Mouse (Mus musculus) gastrocnemius, postnatal 36 days (tissue): ENCODE measurements around the gene Ewsr1. TPM values are rescaled to one million over a fixed set of nuclear protein-coding genes. Genes with fewer than 3 reads are reported as not detected.
"Not testable (repeated sequence)": the region's sequence is repeated elsewhere in the genome, so short reads cannot be mapped to it uniquely, and the experiment has no call there.

Experiments used
- DNase-seq, 2 experiments: peaks; one replicate each; pipeline ENCODE4 v3.0.0; 2022
- intact Hi-C: fragments of 180-260 bp; cut with DNase I; formaldehyde crosslinking; loops from one replicate; pipeline ENCODE4 v1.15.1; 2025
- total RNA-seq, 2 experiments: library from RNA; stranded (reverse); gene quantifications; 2 replicates each; pipeline ENCODE4 v1.2.3; 2021

The Ewsr1 gene
- total RNA-seq, 2 experiments from 2014 or later = 70.7 to 92.0 TPM

DNA sequence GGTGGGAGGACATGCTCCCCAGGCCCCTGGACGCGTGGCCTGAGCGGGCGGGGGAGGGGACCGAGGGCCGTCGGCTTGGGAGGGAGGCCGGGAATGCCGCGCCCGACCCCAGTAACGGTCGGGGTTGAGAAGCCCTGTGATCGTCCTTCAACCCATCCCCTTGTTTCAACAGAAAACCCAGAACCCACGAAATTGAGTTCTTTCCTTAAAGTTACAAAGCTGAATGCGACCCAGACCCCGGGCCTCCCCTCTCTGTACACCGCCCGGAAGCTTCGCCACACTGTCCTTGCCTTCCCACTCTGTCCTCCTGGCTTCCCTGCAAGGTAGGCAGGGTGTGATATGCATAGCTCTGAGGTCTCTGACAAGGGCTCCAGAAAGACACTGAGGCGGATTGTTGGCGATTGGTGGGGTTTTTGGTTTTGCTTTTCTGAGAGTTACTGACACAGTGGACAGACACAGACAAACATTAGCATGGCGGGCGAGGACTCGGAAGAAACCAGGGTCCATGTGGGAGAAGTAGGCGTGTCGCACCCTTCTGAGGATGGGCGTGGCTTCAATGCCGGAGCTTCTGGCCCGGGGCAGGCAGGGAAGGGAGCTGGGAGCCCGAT, 614 bp upstream of the Ewsr1 start:
- intact Hi-C loops = loop anchor here (2.0 kb wide), 1 partner anchor 35 kb away; the partner anchor contains the start of gene Gas2l1
- peak; percentile 76 to 79 for DNase-seq

DNA sequence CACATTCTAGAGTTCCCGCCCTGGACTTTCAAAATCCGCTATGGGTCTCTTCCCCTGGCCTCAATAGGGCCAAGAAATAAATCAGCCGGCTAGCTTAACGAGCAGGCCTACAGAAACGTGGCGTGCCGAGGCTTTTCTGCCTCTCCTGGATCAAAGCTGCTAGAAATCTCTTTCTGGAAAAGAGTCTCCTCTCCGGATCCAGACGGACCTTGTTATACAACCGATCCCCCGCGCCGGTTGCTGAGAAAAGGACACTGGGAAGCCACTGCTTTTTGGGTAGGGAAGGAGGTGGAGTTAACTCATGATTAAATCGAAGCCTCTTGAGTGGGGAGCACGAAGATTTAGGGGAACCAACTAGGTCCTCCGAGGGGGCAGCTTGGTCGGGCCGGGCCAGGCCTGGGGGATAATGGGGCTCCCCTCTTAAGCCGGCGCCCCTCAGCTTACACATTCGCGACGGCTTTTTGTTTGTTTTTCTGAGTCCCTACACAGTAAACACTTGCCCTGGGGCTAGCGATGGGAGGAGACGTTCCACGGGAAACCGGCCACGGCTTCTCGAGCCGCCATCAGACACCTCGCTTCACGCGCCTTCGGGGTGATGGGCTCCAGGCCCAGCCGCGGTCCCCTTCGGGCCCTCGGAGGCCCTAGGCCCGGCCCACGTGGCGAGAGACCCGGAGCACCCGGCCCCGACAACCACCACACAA, 881 bp downstream of the Ewsr1 start:
- intact Hi-C loops = loop anchor here (1.0 to 2.0 kb wide), 2 partner anchors 22 to 33 kb away; partner anchors contain the start of gene Gas2l1
- peak; percentile 29 to 52 for DNase-seq

DNA sequence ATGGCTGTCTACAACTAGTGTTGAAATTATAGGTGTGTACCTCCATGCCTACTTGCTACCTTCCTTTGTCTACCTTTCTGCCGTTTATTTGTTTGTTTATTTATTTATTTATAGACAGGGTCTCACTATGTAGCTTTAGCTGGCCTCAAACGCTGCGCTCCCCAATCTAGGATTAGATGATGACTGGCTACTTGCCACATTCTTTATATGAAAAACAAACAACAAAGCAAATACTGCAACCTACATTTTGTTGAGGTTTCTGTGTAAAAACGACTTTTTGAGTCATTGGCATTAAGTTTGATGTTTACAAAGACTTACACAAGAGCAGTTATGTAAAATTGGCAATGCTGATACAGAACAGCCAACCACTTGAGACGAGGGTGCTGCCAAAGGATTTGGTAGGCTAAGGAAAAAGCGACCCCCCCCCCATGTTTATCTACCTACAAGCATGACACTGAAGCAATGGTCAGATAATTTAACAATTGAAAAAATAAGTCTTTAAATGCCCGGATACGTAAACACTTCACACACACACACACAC, 2.5 kb downstream of the Ewsr1 start:
- DNase-seq = no peak
- intact Hi-C loops = no loop called here

GRCm38 (mm10) chr11:5095877-5096276, 3.2 kb downstream of the Ewsr1 start:
- intact Hi-C loops = no loop called here

DNA sequence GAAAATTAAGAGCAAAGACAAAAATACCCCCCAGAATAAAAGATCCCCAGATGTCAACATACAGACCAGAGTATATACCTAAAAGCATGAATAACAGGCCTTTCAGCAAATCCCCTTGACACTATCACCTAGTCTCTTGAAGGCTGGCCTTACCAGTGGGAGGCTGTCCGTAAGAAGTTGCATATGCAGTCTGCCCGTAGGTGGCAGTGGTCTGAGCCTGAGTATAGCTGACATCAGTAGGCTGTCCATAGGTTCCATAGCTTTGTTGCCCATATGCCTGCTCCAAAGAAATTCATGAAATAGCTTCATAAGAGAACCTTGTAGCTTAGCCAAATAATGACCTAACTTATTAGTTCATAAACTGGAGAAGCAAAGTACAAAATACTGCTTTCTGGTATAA, 7.4 kb downstream of the Ewsr1 start:
- intact Hi-C loops = no loop called here
- DNase-seq = no peak

More at GRCm38 (mm10) chr11:5095877-5096276, 3.2 kb downstream of the Ewsr1 start:
- DNase-seq = no peak

DNA sequence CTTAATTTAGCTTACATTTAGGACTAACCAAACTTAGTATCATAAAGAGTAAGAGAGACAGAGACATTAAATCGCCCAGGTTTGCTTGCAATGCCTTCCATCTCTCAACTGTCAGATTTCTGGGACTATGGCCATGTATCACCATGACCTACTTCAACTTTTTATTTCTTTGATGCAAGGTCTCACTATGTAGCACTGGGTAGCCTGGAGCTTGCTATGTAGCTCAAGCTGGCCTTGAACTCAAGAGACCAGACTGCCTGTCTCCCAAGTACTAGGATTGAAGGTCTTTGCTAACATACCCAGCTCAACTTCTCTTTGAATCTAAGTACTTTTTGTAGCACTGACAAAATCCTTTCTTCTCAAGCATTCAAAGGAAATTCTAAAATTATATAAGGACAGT, 9.9 kb downstream of the Ewsr1 start:
- intact Hi-C loops = no loop called here
- no peak for DNase-seq

DNA sequence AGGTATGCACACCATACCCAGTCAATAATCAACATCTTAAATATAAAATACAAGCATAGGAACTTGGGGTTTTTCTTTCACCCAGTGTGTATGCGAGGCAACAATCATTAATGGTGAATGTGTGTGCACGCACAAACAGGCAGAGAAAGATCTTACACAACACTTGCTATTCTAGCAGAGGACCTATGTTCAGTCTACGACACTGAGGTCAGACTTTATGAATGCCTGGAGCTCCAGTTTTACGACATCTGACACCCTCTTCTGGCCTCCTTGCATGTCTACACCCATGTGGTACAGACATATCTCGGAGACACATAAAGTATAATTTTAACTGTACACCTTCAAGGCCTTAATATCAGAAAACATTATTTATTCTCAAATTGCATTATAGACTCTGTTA, 22.2 kb downstream of the Ewsr1 start:
- intact Hi-C loops = loop anchor here (1.0 kb wide), 1 partner anchor 21 kb away; the partner anchor contains the start of gene Rhbdd3
- DNase-seq = not testable (repeated sequence)

GRCm38 (mm10) chr11:5075760-5076159, 23.3 kb downstream of the Ewsr1 start:
- intact Hi-C loops = loop anchor here (1.0 kb wide), 1 partner anchor 23 kb away; the partner anchor contains the start of gene Rhbdd3
- no peak for DNase-seq

- intact Hi-C loops = no loop called here
- no peak for DNase-seq
Measured at GRCm38 (mm10) chr11:5074882-5075281, 24.2 kb downstream of the Ewsr1 start.

- no peak for DNase-seq
- intact Hi-C loops = no loop called here
Measured at GRCm38 (mm10) chr11:5068126-5068971, 30.7 kb downstream of the Ewsr1 start.

DNA sequence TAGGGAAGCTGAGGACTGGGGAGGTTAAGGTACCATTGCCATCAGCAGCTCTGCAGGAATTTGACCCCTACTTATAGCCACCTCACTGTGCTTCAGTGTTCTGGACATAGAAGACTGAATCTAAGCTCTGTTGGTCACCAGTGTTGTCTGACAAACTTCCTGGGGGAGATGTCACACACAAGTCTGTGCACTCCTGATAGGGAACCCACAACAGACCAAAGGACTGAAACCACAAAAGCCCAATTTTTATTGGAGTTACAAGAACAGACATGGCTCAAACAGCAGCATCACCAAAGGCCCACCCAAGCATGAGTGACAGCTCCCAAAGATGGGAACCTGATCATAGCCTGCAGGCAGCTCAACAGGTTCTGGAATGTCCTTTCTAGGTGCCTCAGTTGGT, 32.0 kb downstream of the Ewsr1 start:
- intact Hi-C loops = no loop called here
- DNase-seq = no peak

DNA sequence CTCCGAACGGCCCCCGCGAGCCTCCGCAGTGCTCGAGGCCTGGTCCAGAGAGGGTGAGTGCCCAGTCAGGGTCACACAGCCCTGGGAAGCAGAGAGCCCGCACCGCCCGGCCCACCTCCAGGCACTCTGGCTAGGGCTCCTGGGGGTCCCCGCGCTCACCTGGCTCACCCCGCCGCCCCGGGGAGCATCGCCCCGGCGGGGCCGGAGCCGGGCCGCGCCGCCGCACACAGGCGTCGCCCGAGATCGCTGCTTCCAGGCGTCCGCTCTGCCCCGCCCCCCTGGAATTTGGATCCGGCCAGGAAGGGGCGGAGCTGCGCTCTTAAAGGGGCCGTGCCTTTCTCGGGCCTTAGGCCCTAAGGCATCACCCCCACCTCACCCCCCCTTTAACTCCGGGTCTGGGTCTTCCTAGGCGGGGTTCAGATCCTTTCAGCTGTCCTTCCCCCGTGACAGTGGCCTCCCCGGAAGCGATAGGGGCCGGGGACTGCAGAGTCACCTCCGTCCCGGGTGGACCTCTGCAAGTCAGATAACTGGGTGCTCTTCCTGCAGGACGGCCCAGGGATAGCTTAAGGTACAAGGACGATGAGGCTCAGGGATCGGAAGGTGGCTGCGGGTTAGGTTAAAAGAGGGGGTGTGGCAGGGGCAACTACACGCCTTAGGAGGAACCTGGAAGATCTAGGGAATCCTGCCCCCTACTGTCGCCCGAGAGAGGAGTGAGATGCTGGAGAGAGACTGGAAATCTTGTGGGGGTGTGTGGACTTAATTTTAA, 33.8 kb downstream of the Ewsr1 start, which contains the start of gene Gas2l1:
Gene Gas2l1 (minus strand): TSS at position 272 of the 766 bp plus-strand sequence.
- DNase-seq = peak; percentile 84 to 87
- intact Hi-C loops = loop anchor here (1.0 to 2.0 kb wide), 2 partner anchors 34 to 50 kb away; partner anchors contain the start of genes Ewsr1 and Rhbdd3

DNA sequence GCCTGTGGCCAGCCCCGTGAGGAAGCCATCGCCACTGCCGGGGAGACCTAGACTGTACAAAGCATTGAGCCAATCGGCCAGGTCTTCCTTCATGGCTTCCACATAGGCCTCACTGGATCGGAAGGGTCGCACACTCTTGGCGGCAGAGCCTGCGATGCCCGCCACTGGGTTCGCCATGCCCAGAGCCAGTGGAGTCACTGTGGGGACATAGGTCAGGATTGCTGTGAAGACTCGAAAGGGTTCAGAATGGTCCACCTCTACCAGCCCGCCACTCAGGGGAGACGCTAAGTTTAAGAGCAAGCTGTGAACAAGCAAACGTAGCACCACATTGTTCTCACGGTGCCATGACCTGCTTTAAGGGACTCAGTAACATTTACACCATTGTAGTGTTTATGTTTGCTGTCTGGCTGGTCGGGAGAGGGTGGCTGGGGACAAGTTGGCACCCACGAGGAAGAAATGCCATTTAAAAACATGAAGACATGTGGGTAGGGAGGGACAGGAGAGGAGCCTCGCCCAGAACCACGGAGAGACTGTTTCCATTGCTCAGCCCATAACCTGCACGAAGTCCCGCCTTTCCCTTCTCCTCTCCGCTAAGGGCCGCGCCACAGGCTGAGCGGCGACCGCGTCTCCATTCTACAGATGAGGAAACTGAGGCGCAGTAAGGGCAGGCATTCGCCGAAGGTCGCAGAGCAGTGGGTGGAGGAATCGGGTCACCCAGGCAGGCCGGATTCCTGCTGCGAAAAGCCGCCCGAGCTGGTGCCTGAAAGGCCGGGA, 34.6 kb downstream of the Ewsr1 start:
- DNase-seq = peak in 1 of 2 experiments; percentile 21
- intact Hi-C loops = loop anchor here (1.0 to 2.0 kb wide), 2 partner anchors 34 to 49 kb away; partner anchors contain the start of genes Ewsr1 and Rhbdd3

GRCm38 (mm10) chr11:5063561-5064281, 35.3 kb downstream of the Ewsr1 start:
- peak in 1 of 2 experiments; percentile 25 for DNase-seq
- intact Hi-C loops = loop anchor here (2.0 kb wide), 1 partner anchor 35 kb away; the partner anchor contains the start of genes Ewsr1 and Rhbdd3

GRCm38 (mm10) chr11:5062860-5063505, 36.1 kb downstream of the Ewsr1 start:
- intact Hi-C loops = no loop called here
- no peak for DNase-seq

DNA sequence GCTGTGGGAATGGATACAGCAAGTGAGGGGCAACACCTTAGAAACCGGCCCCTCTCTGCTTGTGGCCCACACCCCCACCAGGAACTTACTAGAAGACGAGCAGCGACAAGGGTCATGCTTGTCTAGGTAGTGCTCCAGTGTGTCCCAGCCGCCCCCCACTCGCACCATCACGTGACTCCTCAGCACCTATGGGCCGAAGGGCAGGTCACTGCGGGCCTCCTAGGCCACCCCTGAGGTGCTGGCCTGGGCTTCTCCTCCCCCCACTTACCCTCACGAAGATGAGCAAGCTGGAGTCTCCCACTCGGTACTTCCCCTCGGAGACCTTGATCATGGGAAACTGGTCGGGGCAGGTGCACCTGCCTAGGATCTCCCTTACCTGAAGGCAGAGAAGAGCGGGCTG, 36.7 kb downstream of the Ewsr1 start:
- DNase-seq = no peak
- intact Hi-C loops = no loop called here

DNA sequence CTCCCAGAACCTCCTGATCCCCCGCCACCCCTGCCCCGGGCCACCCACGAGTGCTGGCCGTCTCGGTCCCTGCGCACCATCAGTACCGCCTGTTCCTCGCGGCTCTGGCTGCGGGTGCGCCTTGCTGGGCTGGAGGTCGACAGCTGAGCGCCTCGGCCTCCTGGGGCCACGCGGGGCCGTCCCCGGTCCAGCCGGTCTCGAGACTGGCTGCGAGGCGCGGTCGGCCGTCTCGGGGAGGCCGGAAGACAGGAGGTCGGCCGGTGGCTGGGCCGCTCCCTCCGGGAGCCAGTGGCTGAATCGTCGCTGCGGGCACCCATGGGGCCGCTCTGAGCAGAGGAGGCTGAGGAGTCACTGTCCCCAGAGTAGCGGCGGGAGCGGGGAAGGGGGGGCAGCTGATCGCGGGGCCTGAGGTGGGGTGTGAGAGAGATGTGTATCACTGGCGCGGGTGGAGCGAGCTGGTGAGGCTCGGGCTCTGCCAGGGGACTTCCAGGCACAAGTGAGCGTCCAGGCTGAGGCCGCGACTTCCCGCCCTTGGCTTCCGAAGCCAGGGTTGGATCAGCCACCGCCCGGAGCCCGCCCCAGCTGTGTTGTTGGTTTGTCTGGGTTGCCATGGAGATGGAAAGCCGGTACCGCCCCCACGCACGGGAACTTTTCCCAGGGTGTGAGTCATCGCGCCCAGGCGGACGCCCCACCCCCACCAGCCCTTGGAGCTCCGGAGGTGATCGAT, 37.5 kb downstream of the Ewsr1 start:
- peak; percentile 94 to 95 for DNase-seq
- intact Hi-C loops = no loop called here
